23 mouse cellular contexts compared by ENCODE assay signal in genomic region chr5:66909962-66910361, GRCm38 (mm10).
A peak's percentile ranks its signal among the peaks of the same experiment; 100 is the strongest.
DNase-seq lines count a peak whose midpoint lies in the region; ATAC-seq and TF ChIP-seq lines count a peak whose summit lies in the region.
"Had no signal": no experiment of that assay in that cellular context is flagged by ENCODE, and none has a peak within 500 bp of the region (broad histone marks: within the 10 kb centered on the region; RNA-seq: fewer than 3 reads in every experiment).

No protein-coding gene starts in this region.

- no peak overlapping the region for H3K27ac ChIP-seq in kidney, postnatal 0 days
- no peak overlapping the region for H3K27ac ChIP-seq in kidney, adult 2 months (ENCODE audit: insufficient read depth, low read depth, low read length)
- H3K27ac ChIP-seq: heart, embryonic 13.5 days; hindbrain, embryonic 10.5 days; intestine, embryonic 15.5 days; liver, embryonic 14.5 days; macrophage had no signal

- no peak overlapping the region for H3K9ac ChIP-seq in kidney, postnatal 0 days (ENCODE audit: low read depth, low read length)
- H3K9ac ChIP-seq: heart, embryonic 13.5 days; intestine, embryonic 15.5 days; liver, embryonic 14.5 days had no signal

- no peaks in the 10 kb centered on the region for H3K27me3 ChIP-seq in kidney, postnatal 0 days (ENCODE audit: insufficient read depth, low read length)
- no peaks in the 10 kb centered on the region for H3K27me3 ChIP-seq in kidney, adult 2 months (replicated peaks; ENCODE audit: control insufficient read depth, insufficient read depth, low read length)
- H3K27me3 ChIP-seq: heart, embryonic 13.5 days; intestine, embryonic 15.5 days had no signal

- no peaks in the 10 kb centered on the region for H3K9me3 ChIP-seq in kidney, postnatal 0 days (replicated peaks; ENCODE audit: low read length)
- H3K9me3 ChIP-seq: intestine, embryonic 15.5 days had no signal

- no peak overlapping the region for H3K4me2 ChIP-seq in kidney, postnatal 0 days (ENCODE audit: low read length)
- H3K4me2 ChIP-seq: heart, embryonic 13.5 days; intestine, embryonic 15.5 days had no signal

- 40% methylated on average over 2 of the region's 2 CpGs for WGBS in kidney, postnatal 0 days
- 45% methylated on average over 2 of the region's 2 CpGs for WGBS in kidney, adult 2 months

- peak; percentile 35 for DNase-seq in embryo, embryonic 10.5 days (ENCODE audit: low spot score)
- DNase-seq in embryo, embryonic 11 days: no peak
- peak; percentile 39 for DNase-seq in kidney, postnatal 0 days (ENCODE audit: low spot score)
- DNase-seq in kidney, postnatal 25 days: no peak
- DNase-seq in 3T3-L1 (ENCODE audit: low read depth, low spot score): peak; percentile 31
- peak; percentile 45 for DNase-seq in brain, embryonic 14.5 days (ENCODE audit: low read depth)
- no peak for DNase-seq in kidney, adult 2 months
- no peak for DNase-seq in urinary bladder, adult 2 months (ENCODE audit: low spot score)
- DNase-seq: adrenal gland, adult 2 months; cerebellum, adult 8-10 months; heart, postnatal 14 days; kidney, adult 8-10 months; kidney, postnatal 10 days; layer of hippocampus, adult 9-11 months; liver; midbrain, embryonic 14.5 days had no signal

- no peak for ATAC-seq in kidney, postnatal 0 days (replicated peaks; ENCODE audit: low FRiP score, low read depth)
- ATAC-seq: forebrain, embryonic 16.5 days; hindbrain, embryonic 16.5 days; intestine, embryonic 15.5 days had no signal

- no peak for TF ChIP-seq CTCF in kidney, postnatal 0 days (IDR thresholded peaks at IDR 0.05; ENCODE audit: low read depth)
- no peak for TF ChIP-seq CTCF in brain, embryonic 14.5 days (IDR thresholded peaks at IDR 0.05; ENCODE audit: borderline replicate concordance, extremely low read depth, insufficient read depth, insufficient read length)
- TF ChIP-seq CTCF in kidney, adult 2 months (conservative IDR thresholded peaks at IDR 0.05; ENCODE audit: insufficient read depth, insufficient read length, low read depth, low read length): no peak

- no peaks in the 10 kb centered on the region for H3K4me1 ChIP-seq in kidney, postnatal 0 days (replicated peaks; ENCODE audit: insufficient read depth, low read length)
- H3K4me1 ChIP-seq in kidney, adult 2 months (ENCODE audit: control insufficient read depth, insufficient read depth, low read length): peaks cover 4% of the 10 kb centered on the region; the same call in 1 of the 2 replicates
- H3K4me1 ChIP-seq: hindbrain, embryonic 10.5 days; intestine, embryonic 15.5 days had no signal

- H3K4me3 ChIP-seq in kidney, postnatal 0 days (replicated peaks; ENCODE audit: low read depth, low read length): no peak overlapping the region
- no peak overlapping the region for H3K4me3 ChIP-seq in kidney, adult 2 months (ENCODE audit: insufficient read depth, low read depth, low read length)
- H3K4me3 ChIP-seq: heart, embryonic 13.5 days; hindbrain, embryonic 10.5 days; intestine, embryonic 15.5 days had no signal

- H3K36me3 ChIP-seq in kidney, postnatal 0 days (ENCODE audit: insufficient read depth, low read length): no peaks in the 10 kb centered on the region
- no peaks in the 10 kb centered on the region for H3K36me3 ChIP-seq in kidney, adult 2 months (ENCODE audit: control insufficient read depth, insufficient read depth, low read length)
- H3K36me3 ChIP-seq: heart, embryonic 13.5 days; hindbrain, embryonic 10.5 days; intestine, embryonic 15.5 days had no signal

- no peak for TF ChIP-seq POLR2A in brain, embryonic 14.5 days (IDR thresholded peaks at IDR 0.05; ENCODE audit: borderline replicate concordance, extremely low read depth, insufficient read depth, insufficient read length, poor library complexity, severe bottlenecking)
- no peak for TF ChIP-seq POLR2A in kidney, adult 2 months (IDR thresholded peaks at IDR 0.05; ENCODE audit: low read depth, low read length)

Comparison
In these comparisons a context has a peak if more than half of its experiments do, and no peak if none do; other contexts are left out.
1. DNase-seq: peak in embryo, embryonic 10.5 days (single experiment), kidney, postnatal 0 days (single experiment), 3T3-L1 (single experiment) and brain, embryonic 14.5 days (single experiment); none in embryo, embryonic 11 days (single experiment), kidney, postnatal 25 days (0 of 2), kidney, adult 2 months (single experiment) and urinary bladder, adult 2 months (single experiment).